Mouse (Mus musculus) 416B (cell line): ENCODE data around the gene Tspan6.

Experiments used
- DNase-seq: peaks from one replicate; pipeline ENCODE4 v3.0.0; 2011; ENCODE audit warnings: low read depth

Tspan6 gene

GRCm38 (mm10) chrX:133898014-133898542 is at the start of gene Tspan6:
Tspan6 (minus strand) TSS chrX:133898429.
- DNase-seq, result no peak

- DNase-seq, result peak; percentile 59
Measured at GRCm38 (mm10) chrX:133947427-133947826, 49.2 kb upstream of the Tspan6 start.

GRCm38 (mm10) chrX:133939561-133939960 is 41.3 kb upstream of the Tspan6 start:
- DNase-seq, result no peak

GRCm38 (mm10) chrX:133936605-133937225 is 38.5 kb upstream of the Tspan6 start:
- DNase-seq, result no peak

GRCm38 (mm10) chrX:133931302-133932013 is 33.2 kb upstream of the Tspan6 start:
- DNase-seq, result peak; percentile 68

GRCm38 (mm10) chrX:133926760-133927159 is 28.5 kb upstream of the Tspan6 start:
- DNase-seq, result no peak

- no peak for DNase-seq
Measured at GRCm38 (mm10) chrX:133921187-133921586, 23.0 kb upstream of the Tspan6 start.

- no peak for DNase-seq
Measured at GRCm38 (mm10) chrX:133914219-133914618, 16.0 kb upstream of the Tspan6 start.

- DNase-seq, result no peak
Measured at GRCm38 (mm10) chrX:133913006-133913405, 14.8 kb upstream of the Tspan6 start.

- DNase-seq, result no peak
Measured at GRCm38 (mm10) chrX:133911397-133912103, 13.3 kb upstream of the Tspan6 start.

GRCm38 (mm10) chrX:133908261-133908660 is 10.0 kb upstream of the Tspan6 start, which contains the start of gene Srpx2:
Srpx2 (plus strand) TSS chrX:133908426.
- DNase-seq, result no peak

- DNase-seq, result no peak
Measured at GRCm38 (mm10) chrX:133888111-133888510, 10.1 kb downstream of the Tspan6 start.

- DNase-seq, result peak; percentile 13
Measured at GRCm38 (mm10) chrX:133887308-133887707, 10.9 kb downstream of the Tspan6 start.

- DNase-seq, result peak; percentile 77
Measured at GRCm38 (mm10) chrX:133869743-133870142, 28.5 kb downstream of the Tspan6 start.

GRCm38 (mm10) chrX:133853637-133854036 is 44.6 kb downstream of the Tspan6 start:
- DNase-seq, result no peak

- no peak for DNase-seq
Measured at GRCm38 (mm10) chrX:133850680-133851079, 47.5 kb downstream of the Tspan6 start, which contains the start of gene Tnmd. Tnmd (plus strand) TSS chrX:133850980.
